Mouse (Mus musculus) midbrain, embryonic 10.5 days (tissue): Measurements from ENCODE around the gene Plekhg3. TPM values are rescaled to one million over a fixed set of nuclear protein-coding genes. Genes with fewer than 3 reads are reported as not detected.

Experiments used
- DNase-seq: peaks from one replicate; pipeline ENCODE4 v3.0.0-alpha.2; 2017; ENCODE audit warnings: low spot score
- H3K27ac ChIP-seq: fragments of 300-500 bp; sonication (generic); replicated peaks from 2 replicates; pipeline ENCODE4 v1.5.1; 2016; ENCODE audit warnings: mild to moderate bottlenecking
- H3K27me3 ChIP-seq: fragments of 300-500 bp; sonication (generic); 2 replicates; pipeline ENCODE4 v1.6.1; 2016; ENCODE audit warnings: low read depth, mild to moderate bottlenecking; ENCODE audit not compliant: poor library complexity, severe bottlenecking
- H3K36me3 ChIP-seq: fragments of 300-500 bp; sonication (generic); 2 replicates; pipeline ENCODE4 v1.6.1; 2016; ENCODE audit warnings: mild to moderate bottlenecking, moderate library complexity
- H3K4me1 ChIP-seq: fragments of 300-500 bp; sonication (generic); 2 replicates; pipeline ENCODE4 v1.6.1; 2016
- H3K4me3 ChIP-seq: fragments of 300-500 bp; sonication (generic); 2 replicates; pipeline ENCODE4 v1.5.1; 2016; ENCODE audit warnings: mild to moderate bottlenecking, moderate library complexity
- H3K9me3 ChIP-seq: fragments of 300-500 bp; sonication (generic); replicated peaks from 2 replicates; pipeline ENCODE4 v1.6.1; 2016; ENCODE audit warnings: mild to moderate bottlenecking
- WGBS: fragments of 180-500 bp; shearing (Covaris S2); methylation state at CpG from one replicate; pipeline ENCODE4 v1.1.7; 2016; 5-methylcytosine and 5-hydroxymethylcytosine counted together
- polyA plus RNA-seq: library from polyadenylated mRNA; unstranded; fragments of >200 nt; fragmentation: Nextera tagmentation; extraction: Ambion mirVana; gene quantifications from 2 replicates; pipeline ENCODE4 v1.2.1, GENCODE M21; 2016

The Plekhg3 gene
- polyA plus RNA-seq, 1 experiment from 2014 or later = 1.5 TPM

DNA sequence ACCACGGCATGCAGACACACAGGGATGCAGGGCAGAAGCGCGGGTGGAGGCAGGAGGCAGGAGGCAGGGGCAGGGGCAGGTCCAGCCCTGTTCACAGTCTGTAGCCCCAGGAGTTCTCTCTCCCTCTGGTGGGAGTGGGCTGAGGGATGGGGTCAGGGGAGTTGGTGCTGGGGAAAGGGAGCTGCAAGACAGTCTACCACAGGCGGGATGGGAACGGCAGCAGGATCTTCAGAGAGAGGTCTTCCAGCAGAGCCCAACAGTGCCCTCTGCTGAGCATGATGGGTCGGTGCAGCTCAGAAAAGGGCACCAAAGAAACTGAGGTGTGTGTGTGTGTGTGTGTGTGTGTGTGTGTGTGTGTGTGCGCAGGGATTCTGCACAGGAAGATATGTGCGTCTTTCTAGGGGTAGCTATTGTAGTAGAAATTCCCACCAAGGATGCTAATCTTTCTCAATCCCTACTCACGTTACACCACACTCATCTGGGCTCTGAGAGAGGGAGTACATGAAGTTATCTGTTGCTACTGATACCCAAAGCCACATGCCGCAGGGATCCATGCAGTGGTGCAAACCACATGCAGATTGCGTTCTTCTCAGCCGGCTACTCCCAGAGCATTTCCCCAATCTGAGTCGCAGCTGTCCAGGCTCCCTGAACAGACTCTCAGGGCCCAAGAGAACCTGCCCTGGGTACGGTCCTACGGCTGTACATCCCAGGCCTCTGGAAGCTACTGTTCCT, 65.8 kb downstream of the Plekhg3 start:
- peaks cover 17% of the 10 kb centered on the region for H3K27me3 ChIP-seq
- no peak overlapping the region; the same call in 1 of the 2 replicates for H3K27ac ChIP-seq
- DNase-seq = peak; percentile 70
- no peaks in the 10 kb centered on the region for H3K36me3 ChIP-seq
- H3K4me3 ChIP-seq = no peak overlapping the region
- WGBS = 59% methylated on average over 15 of the region's 15 CpGs
- H3K4me1 ChIP-seq = peaks cover 24% of the 10 kb centered on the region
- H3K9me3 ChIP-seq = no peaks in the 10 kb centered on the region

DNA sequence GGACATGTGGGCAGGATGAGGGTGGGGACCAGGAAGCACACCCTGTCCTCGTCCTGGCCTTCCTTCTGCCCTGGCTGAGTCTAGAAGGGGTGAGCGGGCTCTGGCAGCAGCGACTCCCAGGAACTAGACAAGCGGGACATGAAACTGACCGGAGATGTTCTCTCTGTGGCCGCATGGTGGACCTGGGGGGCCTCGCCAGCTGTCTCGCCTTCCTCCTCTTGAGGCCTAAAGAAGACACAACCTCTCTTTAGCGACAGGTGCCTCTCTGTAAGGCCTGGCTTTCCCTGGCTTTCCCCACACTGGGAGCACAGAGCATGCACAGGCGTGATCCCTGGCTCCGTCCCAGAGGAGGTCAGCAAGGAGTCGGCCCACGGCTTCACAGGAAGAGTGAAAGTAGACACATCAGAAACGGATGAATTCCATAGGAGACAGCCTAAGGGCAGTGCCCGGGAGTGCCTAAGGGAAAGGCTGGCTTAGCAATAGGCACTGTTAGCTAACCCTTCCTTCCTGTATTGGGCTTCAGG, 66.9 kb downstream of the Plekhg3 start:
- Histone ChIP-seq H3K4me1 (peaks cover 24% of the 10 kb centered on the region), H3K4me3 (no peak overlapping the region), H3K36me3 (no peaks in the 10 kb centered on the region), H3K27ac (0 out of 2 replicates have a peak overlapping the region, but pooled peaks have one; percentile 9), H3K27me3 (peaks cover 17% of the 10 kb centered on the region), H3K9me3 (no peaks in the 10 kb centered on the region)
- no peak for DNase-seq
- WGBS = 82% methylated on average over 15 of the region's 15 CpGs

DNA sequence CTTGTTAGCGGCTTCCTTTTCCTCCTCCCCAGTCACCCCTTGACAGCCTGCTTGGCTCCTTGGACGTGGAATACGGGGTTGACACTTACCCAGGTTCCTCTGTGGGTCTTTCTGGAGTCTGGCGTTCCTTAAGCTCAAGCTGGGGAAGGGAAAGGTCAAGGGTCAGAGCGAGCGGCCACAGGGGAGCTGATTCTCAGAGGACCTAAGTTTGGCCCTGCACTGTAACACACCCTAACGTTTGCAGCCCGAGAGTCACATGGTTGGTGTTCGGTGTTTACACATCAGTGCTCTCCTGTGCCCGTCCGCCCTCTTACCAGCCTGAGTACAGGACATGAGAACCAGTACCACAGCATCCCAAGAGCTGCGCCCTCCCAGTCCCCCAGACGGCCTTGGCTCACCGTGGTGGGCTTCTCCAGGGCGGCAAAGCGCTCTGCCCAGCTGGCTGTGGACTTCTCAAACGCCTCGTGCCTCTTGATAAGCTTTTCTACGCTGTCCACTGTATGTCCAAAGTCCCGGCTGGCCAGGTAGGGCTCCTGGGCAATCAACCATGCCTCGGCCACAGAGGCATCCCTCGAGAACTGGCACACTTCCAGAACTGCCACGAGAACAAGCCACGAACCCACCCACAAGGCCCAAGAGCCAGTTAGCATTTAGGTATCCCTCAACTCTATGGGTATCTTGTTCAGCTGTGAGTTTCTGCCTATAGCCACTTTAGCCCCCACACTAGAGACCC, 67.7 kb downstream of the Plekhg3 start:
- H3K27ac ChIP-seq = no peak overlapping the region
- no peaks in the 10 kb centered on the region for H3K9me3 ChIP-seq
- H3K4me3 ChIP-seq = no peak overlapping the region
- H3K4me1 ChIP-seq = peaks cover 24% of the 10 kb centered on the region
- H3K27me3 ChIP-seq = peaks cover 11% of the 10 kb centered on the region
- WGBS = 80% methylated on average over 24 of the region's 24 CpGs
- no peaks in the 10 kb centered on the region for H3K36me3 ChIP-seq
- no peak for DNase-seq

DNA sequence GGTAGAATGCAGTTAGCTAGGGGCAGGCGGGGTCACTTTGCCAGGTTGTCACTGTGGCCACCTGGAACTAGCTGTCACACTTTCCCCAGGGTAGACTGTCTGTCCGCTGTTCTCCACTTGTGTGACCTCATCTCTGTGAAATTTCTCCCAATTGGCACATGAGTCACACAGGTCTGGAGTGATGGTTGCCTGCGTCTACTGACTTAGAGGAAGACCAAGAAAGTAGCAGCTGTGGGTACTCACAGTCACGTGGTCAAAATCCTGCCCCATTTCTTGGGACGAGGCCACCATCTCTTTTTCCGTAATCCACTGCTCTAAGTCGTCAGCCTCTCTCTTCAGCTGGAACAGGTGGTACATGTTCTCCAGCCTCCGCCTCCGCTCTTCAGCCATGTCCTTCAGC, 73.1 kb downstream of the Plekhg3 start:
- Histone ChIP-seq H3K4me3 (no peak overlapping the region), H3K4me1 (peaks cover 5% of the 10 kb centered on the region; the same call in 1 of the 2 replicates), H3K27me3 (peaks cover 4% of the 10 kb centered on the region), H3K9me3 (no peaks in the 10 kb centered on the region), H3K36me3 (no peaks in the 10 kb centered on the region), H3K27ac (no peak overlapping the region)
- DNase-seq = no peak
- WGBS = 93% methylated on average over 9 of the region's 9 CpGs

DNA sequence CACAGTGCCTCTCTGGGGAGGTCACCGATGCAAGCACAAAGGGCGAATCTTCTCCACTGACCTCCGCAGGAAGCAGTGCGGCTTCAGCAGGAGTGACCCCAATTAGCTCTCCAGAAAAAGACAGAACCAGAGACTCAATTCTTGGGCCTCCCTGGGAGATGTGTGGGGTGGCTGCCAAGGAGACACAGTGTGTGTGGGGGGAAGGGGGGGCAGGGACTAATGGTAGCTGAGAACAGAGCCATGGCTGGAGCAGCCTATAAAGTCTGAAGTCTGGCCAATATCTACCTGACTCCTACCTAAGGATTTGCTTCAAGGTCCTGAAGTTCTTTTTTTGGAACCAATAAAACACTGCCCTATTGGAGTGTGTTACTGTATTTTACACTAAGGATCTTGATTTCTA, 73.9 kb downstream of the Plekhg3 start:
- Histone ChIP-seq H3K4me3 (no peak overlapping the region), H3K4me1 (peaks cover 5% of the 10 kb centered on the region; the same call in 1 of the 2 replicates), H3K9me3 (no peaks in the 10 kb centered on the region), H3K27me3 (peaks cover 4% of the 10 kb centered on the region), H3K36me3 (no peaks in the 10 kb centered on the region), H3K27ac (no peak overlapping the region)
- WGBS = 61% methylated on average over 4 of the region's 4 CpGs
- no peak for DNase-seq

DNA sequence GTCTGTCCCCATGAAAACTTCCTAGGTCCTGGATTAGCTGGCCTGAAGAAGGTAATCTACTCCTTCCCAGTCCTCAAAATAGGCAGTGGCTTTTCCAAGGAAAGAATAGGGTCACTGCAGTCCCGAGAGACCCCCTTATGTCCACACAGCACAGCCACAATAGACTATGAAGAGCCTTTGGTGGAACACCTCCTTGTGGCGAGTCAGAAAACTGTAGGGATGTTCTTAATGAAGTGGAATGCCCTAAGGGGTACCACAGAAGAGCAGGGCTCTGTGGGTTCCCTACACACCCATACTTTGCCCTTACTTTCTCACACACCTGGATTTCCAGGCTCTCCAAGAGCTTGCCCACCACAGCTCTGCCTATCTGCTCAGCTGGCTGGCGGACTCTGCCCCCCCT, 75.1 kb downstream of the Plekhg3 start:
- Histone ChIP-seq H3K9me3 (no peaks in the 10 kb centered on the region), H3K36me3 (no peaks in the 10 kb centered on the region), H3K4me3 (no peak overlapping the region), H3K27ac (no peak overlapping the region), H3K4me1 (peaks cover 9% of the 10 kb centered on the region; the same call in 1 of the 2 replicates), H3K27me3 (peaks cover 4% of the 10 kb centered on the region)
- DNase-seq = no peak
- WGBS = 71% methylated on average over 3 of the region's 3 CpGs

DNA sequence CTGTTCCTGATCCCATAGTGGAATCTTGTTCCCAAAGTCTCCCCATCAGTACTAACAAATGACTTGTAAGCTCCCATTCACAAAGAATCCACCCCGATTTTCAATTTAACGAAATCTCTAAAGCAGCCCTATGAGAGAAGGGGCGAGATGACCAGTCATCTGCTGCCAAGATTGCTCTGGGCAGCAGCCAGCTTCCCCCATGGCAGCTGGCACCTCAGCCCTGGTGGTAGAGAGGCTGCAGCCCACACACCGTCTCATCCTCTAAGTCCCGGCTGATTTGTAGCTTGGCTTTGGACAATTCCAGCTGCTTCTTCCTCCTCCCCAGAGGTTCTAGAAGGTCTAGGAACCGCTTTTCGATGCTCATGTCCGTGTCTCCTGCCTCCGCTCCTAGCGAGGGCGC, 77.5 kb downstream of the Plekhg3 start:
- WGBS = 91% methylated on average over 11 of the region's 11 CpGs
- peaks cover 9% of the 10 kb centered on the region; the same call in 1 of the 2 replicates for H3K4me1 ChIP-seq
- DNase-seq = no peak
- no peak overlapping the region for H3K4me3 ChIP-seq
- H3K27ac ChIP-seq = no peak overlapping the region
- H3K9me3 ChIP-seq = no peaks in the 10 kb centered on the region
- H3K36me3 ChIP-seq = no peaks in the 10 kb centered on the region
- H3K27me3 ChIP-seq = peaks cover 4% of the 10 kb centered on the region

DNA sequence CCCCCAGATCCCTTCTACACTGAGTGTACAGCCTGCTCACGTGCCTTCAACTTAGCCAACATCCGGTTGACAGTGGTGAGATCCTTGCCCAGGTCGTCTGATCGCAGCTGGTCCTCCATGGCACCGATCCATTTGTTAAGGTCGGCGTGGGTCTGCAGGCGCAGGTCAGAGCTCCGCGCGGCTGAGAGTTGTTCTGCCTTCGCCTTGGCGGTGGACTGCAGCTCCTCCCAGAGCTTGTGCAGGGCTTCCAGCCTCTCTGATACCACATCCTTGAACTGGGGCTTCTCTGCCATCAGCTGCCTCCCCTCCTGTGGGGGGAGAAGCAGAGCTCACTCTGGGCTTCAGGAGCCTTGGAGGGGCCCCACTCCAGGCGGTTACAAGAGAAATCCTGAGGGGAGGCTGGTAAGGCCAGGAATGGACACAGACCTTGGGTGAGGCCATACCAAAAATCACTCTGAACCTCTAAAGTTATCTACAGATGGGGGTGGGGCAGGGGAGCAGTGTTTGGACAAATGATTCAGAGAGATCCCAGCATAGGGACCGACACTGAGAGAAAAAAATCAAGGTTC, 78.4 kb downstream of the Plekhg3 start:
- 88% methylated on average over 15 of the region's 15 CpGs for WGBS
- DNase-seq = no peak

DNA sequence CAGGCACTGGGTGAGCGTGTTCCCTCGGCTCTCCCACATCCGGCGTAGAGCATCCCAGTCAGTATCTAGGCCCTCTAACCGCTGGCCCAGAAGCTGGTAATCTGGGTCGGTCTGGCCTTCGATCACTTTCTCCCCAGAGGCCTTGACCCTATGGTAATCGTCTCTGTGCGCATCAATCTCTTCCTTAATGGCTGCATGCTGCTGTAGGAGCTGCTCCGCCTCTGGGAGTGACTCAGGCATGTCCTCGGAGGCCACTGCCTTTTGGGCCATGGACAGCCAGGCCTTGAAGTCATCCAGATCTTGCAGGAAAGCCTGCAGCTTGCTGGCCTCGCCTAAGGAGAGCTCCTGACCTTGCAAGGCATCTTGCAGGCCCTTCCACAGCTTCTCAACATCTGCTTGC, 81.9 kb downstream of the Plekhg3 start:
- DNase-seq = no peak
- H3K4me1 ChIP-seq = peaks cover 4% of the 10 kb centered on the region; the same call in 1 of the 2 replicates
- no peak overlapping the region for H3K27ac ChIP-seq
- WGBS = 86% methylated on average over 12 of the region's 12 CpGs
- no peaks in the 10 kb centered on the region for H3K9me3 ChIP-seq
- H3K36me3 ChIP-seq = no peaks in the 10 kb centered on the region
- no peaks in the 10 kb centered on the region; the same call in 1 of the 2 replicates for H3K27me3 ChIP-seq
- H3K4me3 ChIP-seq = no peak overlapping the region

More for the DNA sequence above, 78.4 kb downstream of the Plekhg3 start:
- Histone ChIP-seq H3K4me1 (peaks cover 9% of the 10 kb centered on the region; the same call in 1 of the 2 replicates), H3K36me3 (no peaks in the 10 kb centered on the region), H3K9me3 (no peaks in the 10 kb centered on the region), H3K27ac (no peak overlapping the region), H3K27me3 (peaks cover 4% of the 10 kb centered on the region), H3K4me3 (no peak overlapping the region)

DNA sequence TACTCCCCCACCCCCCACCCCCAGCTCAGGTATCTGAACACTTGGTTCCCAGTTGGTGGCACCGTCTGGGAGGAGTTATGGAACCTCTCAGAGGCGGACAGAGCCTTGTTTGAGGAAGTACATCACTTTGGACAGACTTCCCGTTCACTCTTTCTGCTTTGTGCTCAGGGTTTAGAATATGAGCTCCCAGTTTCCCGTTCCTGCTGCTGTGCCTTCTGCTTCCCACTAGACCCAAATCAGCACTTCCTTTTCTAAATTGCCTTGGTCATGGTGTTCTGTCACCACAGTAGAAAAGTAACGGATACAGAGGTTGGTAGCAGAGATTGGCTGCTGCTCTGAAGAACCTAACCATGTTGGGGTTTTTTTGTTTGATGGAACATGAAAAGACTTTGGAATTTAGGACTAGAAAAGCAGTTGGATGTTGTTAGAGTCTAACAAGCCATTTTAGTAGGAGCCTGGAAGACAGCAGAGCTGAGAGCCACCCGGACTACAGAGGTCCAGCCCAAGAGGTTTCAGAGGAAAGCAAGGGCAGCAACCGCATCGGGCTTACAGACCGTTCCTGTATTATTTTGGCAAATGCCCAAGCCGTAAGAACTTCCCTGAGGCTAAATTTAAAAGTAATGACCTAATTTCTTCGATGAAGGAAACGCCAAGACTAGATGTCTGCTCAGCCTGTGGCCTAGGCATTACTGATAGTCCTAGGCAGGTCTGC, 84.3 kb downstream of the Plekhg3 start:
- H3K27me3 ChIP-seq = no peaks in the 10 kb centered on the region
- peaks cover 4% of the 10 kb centered on the region; the same call in 1 of the 2 replicates for H3K4me1 ChIP-seq
- no peaks in the 10 kb centered on the region for H3K36me3 ChIP-seq
- no peaks in the 10 kb centered on the region for H3K9me3 ChIP-seq
- H3K4me3 ChIP-seq = no peak overlapping the region
- no peak for DNase-seq
- no peak overlapping the region for H3K27ac ChIP-seq
- 83% methylated on average over 12 of the region's 12 CpGs for WGBS

DNA sequence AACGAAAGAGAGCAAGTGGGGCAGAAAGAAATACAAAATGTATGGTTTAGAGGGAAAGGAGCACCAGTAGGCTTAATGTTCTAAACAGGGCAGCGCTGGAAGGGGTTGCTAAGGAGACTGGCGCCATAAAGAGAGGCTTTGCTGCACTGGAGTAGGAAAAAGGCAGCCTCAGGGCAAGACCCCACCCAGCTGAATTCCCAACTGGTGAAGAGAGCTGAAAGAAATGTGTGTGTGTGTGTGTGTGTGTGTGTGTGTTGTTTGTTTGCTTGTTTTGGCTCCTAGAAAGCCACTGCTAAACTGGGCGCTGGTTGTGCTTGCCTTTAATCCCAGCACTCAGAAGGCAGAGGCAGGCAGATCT, 84.9 kb downstream of the Plekhg3 start:
- Histone ChIP-seq H3K27ac (no peak overlapping the region), H3K36me3 (no peaks in the 10 kb centered on the region)
- no peak for DNase-seq

DNA sequence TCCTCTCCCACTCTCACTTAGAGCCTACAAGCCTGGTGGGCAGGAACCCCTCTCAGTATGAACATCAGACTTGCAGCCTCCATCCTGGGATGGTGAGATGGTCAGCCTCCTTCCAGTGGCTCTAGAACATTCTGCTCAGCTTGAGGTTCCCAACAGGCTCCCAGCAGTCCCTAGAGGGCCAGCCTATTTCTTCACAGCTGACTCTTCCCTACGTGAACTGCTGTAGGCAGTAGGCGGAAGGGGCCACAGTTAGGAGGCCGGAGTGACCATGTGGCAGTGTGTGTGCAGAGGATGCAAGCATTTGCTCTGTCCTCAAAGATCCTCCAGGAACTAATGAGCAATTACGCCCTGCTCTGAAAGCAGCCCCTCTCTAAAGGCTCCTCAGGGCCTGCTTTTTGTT, 87.5 kb downstream of the Plekhg3 start:
- Histone ChIP-seq H3K4me3 (no peak overlapping the region), H3K27ac (0 out of 2 replicates have a peak overlapping the region, but pooled peaks have one; percentile 38), H3K9me3 (no peaks in the 10 kb centered on the region), H3K4me1 (peaks cover 4% of the 10 kb centered on the region; the same call in 1 of the 2 replicates), H3K36me3 (no peaks in the 10 kb centered on the region), H3K27me3 (no peaks in the 10 kb centered on the region)
- WGBS = 83% methylated on average over 4 of the region's 4 CpGs
- no peak for DNase-seq

More for the DNA sequence above, 84.9 kb downstream of the Plekhg3 start:
- Histone ChIP-seq H3K4me3 (no peak overlapping the region), H3K9me3 (no peaks in the 10 kb centered on the region), H3K4me1 (no peaks in the 10 kb centered on the region), H3K27me3 (no peaks in the 10 kb centered on the region)
- 84% methylated on average over 4 of the region's 4 CpGs for WGBS
